Mouse (Mus musculus): ENCODE measurements around the gene Tra2a.

DNA sequence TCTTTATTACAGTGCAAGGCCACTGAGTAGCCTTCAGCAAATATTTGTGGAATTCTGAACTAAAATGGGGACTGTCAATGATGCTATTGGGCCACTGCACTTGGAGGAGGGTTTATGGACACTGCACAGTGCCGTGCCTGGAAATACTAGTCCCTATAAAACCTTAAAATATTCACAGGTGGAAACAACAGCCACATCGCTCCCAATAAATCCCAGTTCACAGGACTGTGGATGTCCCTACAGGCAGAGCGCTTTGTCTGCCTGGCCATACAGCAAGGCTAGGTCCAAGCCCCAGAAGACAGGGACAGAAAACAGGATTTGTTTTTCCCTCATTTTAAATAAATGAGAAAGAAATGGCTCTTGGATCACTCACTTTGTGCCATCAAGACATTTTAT is 38.1 kb downstream of the Tra2a start:
- TF ChIP-seq CTCF (IDR thresholded peaks at IDR 0.05; ENCODE audit: borderline replicate concordance, insufficient read depth, low read depth, low read length) (no peak), POLR2A (IDR thresholded peaks at IDR 0.05; ENCODE audit: borderline replicate concordance, insufficient read depth, low read length) (no peak)

All from cerebellum, adult 2 months (tissue).